Mouse (Mus musculus) CH12.LX (cell line): ENCODE results near the gene 4932438H23Rik. TPM values are rescaled to one million over a fixed set of nuclear protein-coding genes. Genes with fewer than 3 reads are reported as not detected.

ENCODE experiments used
- DNase-seq: peaks from one replicate; pipeline ENCODE4 v3.0.0-alpha.2; 2013; ENCODE audit errors: extremely low read depth
- H3K27ac ChIP-seq: 2 replicates; pipeline ENCODE4 v1.5.1; 2012; ENCODE audit warnings: low read depth, mild to moderate bottlenecking, control low read depth, moderate library complexity; ENCODE audit not compliant: insufficient read depth
- H3K27me3 ChIP-seq: replicated peaks from 2 replicates; pipeline ENCODE3; 2012; ENCODE audit warnings: inconsistent platforms
- H3K36me3 ChIP-seq, 2 experiments: replicated peaks in 1 of 2; 2 replicates each; pipeline versions ENCODE3 to v1.6.1; 2012; ENCODE audit warnings: inconsistent platforms in 1 of 2, low read length in 1 of 2, mild to moderate bottlenecking in 1 of 2, mixed read lengths in 1 of 2, moderate library complexity in 1 of 2; ENCODE audit not compliant: control insufficient read depth in 1 of 2, insufficient read depth in 1 of 2
- H3K4me1 ChIP-seq, 2 experiments: 2 replicates each; pipeline ENCODE4 v1.6.1; 2012; ENCODE audit warnings: inconsistent platforms in 1 of 2, moderate library complexity in 1 of 2; ENCODE audit not compliant: insufficient read depth in 2 of 2, control insufficient read depth in 1 of 2
- H3K4me2 ChIP-seq: 2 replicates; pipeline ENCODE4 v1.6.1; 2012; ENCODE audit warnings: low read depth, mild to moderate bottlenecking, control low read depth; ENCODE audit not compliant: poor library complexity, insufficient read depth, severe bottlenecking
- H3K4me3 ChIP-seq, 3 experiments: fragments of 150-350 bp in 1 of 3; sonication (generic) in 1 of 3; replicated peaks in 1 of 3; 2 replicates each; pipeline versions ENCODE3 to v1.5.1; 2011 to 2012; ENCODE audit warnings: low read depth in 2 of 3, low read length in 2 of 3, mild to moderate bottlenecking in 2 of 3, moderate library complexity in 2 of 3, control low read depth in 1 of 3, improper control_type of control experiment in 1 of 3, inconsistent platforms in 1 of 3, mixed read lengths in 1 of 3; ENCODE audit not compliant: poor library complexity in 1 of 3
- H3K79me2 ChIP-seq: replicated peaks from 2 replicates; pipeline ENCODE4 v1.6.1; 2012; ENCODE audit warnings: mild to moderate bottlenecking, moderate library complexity; ENCODE audit not compliant: control insufficient read depth, poor library complexity, insufficient read depth, severe bottlenecking; ENCODE audit errors: extremely low read depth
- H3K9ac ChIP-seq: 2 replicates; pipeline ENCODE4 v1.6.1; 2012; ENCODE audit warnings: low read depth, mild to moderate bottlenecking, control low read depth, moderate library complexity; ENCODE audit not compliant: insufficient read depth
- H3K9me3 ChIP-seq: replicated peaks from 2 replicates; pipeline ENCODE3; 2012; ENCODE audit warnings: low read length, inconsistent platforms, mixed read lengths
- BHLHE40 ChIP-seq: IDR thresholded peaks from 2 replicates; pipeline ENCODE4 v1.6.1; 2011; ENCODE audit warnings: mild to moderate bottlenecking, low read depth, low read length, improper control_type of control experiment
- CTCF ChIP-seq, 2 experiments: IDR thresholded peaks in 1 of 2; conservative IDR thresholded peaks in 1 of 2; 2 replicates each; pipeline ENCODE4 v1.5.1; 2011 to 2012; ENCODE audit warnings: low read depth in 2 of 2, low read length in 2 of 2, improper control_type of control experiment in 1 of 2, inconsistent platforms in 1 of 2, mild to moderate bottlenecking in 1 of 2, moderate library complexity in 1 of 2
- GABPA ChIP-seq: IDR thresholded peaks from 2 replicates; pipeline ENCODE4 v1.6.1; 2012; ENCODE audit warnings: low read depth, low read length, improper control_type of control experiment, inconsistent platforms; ENCODE audit not compliant: insufficient replicate concordance
- IRF4 ChIP-seq: IDR thresholded peaks from 2 replicates; pipeline ENCODE4 v1.6.1; 2014; ENCODE audit warnings: low read depth, mild to moderate bottlenecking, inconsistent platforms, low read length, improper control_type of control experiment
- JUN ChIP-seq: IDR thresholded peaks from 2 replicates; pipeline ENCODE4 v1.6.1; 2011; ENCODE audit warnings: low read depth, mild to moderate bottlenecking, low read length, improper control_type of control experiment, moderate library complexity; ENCODE audit not compliant: insufficient read depth
- KAT2A ChIP-seq: IDR thresholded peaks from 2 replicates; pipeline ENCODE4 v1.6.1; 2012; ENCODE audit warnings: low read length, improper control_type of control experiment, inconsistent platforms; ENCODE audit not compliant: insufficient replicate concordance
- MAFK ChIP-seq: IDR thresholded peaks from 2 replicates; pipeline ENCODE4 v1.6.1; 2011; ENCODE audit warnings: low read length, improper control_type of control experiment; ENCODE audit not compliant: insufficient replicate concordance
- MAZ ChIP-seq: IDR thresholded peaks from 2 replicates; pipeline ENCODE4 v1.6.1; 2012; ENCODE audit warnings: low read depth, mild to moderate bottlenecking, inconsistent platforms, low read length, improper control_type of control experiment, moderate library complexity
- MEF2A ChIP-seq: IDR thresholded peaks from 2 replicates; pipeline ENCODE4 v1.6.1; 2014; ENCODE audit warnings: low read depth, mild to moderate bottlenecking, inconsistent platforms, low read length, improper control_type of control experiment, borderline replicate concordance
- NELFE ChIP-seq: IDR thresholded peaks from 2 replicates; pipeline ENCODE4 v1.6.1; 2011; ENCODE audit warnings: low read depth, low read length, improper control_type of control experiment
- POLR2AphosphoS2 ChIP-seq: IDR thresholded peaks from 2 replicates; pipeline ENCODE4 v1.6.1; 2011; ENCODE audit warnings: low read depth, low read length, improper control_type of control experiment
- SIN3A ChIP-seq: IDR thresholded peaks from 2 replicates; pipeline ENCODE4 v1.6.1; 2012; ENCODE audit warnings: low read length, improper control_type of control experiment, inconsistent platforms
- TBP ChIP-seq: conservative IDR thresholded peaks from 2 replicates; pipeline ENCODE4 v1.6.1; 2011; ENCODE audit warnings: low read depth, low read length, improper control_type of control experiment
- TCF12 ChIP-seq: IDR thresholded peaks from 2 replicates; pipeline ENCODE4 v1.6.1; 2014; ENCODE audit warnings: low read depth, mild to moderate bottlenecking, inconsistent platforms, low read length, improper control_type of control experiment
- USF1 ChIP-seq: IDR thresholded peaks from 2 replicates; pipeline ENCODE4 v1.6.1; 2014; ENCODE audit warnings: low read depth, mild to moderate bottlenecking, inconsistent platforms, low read length, improper control_type of control experiment
- dilution Hi-C: fragments of 300-500 bp; cut with MboI; formaldehyde crosslinking; loops from 2 replicates; pipeline ENCODE4 v1.14.3; 2020; ENCODE audit warnings: low sequenced_read_pairs; ENCODE audit not compliant: extremely low pct_unique_long_range_greater_than_20kb, extremely low pct_ligation_motif_present
- in situ Hi-C: fragments of 300-500 bp; cut with MboI; formaldehyde crosslinking; loops from 3 replicates; pipeline ENCODE4 v1.14.3; 2019; ENCODE audit warnings: low sequenced_read_pairs, low pct_ligation_motif_present, low pct_unique_long_range_greater_than_20kb, mixed read lengths
- polyA plus RNA-seq: library from polyadenylated mRNA; unstranded; fragments of >175 nt; gene quantifications from 2 replicates; pipeline ENCODE4 v1.2.1, GENCODE M21; 2012; ENCODE audit warnings: low read depth; ENCODE audit not compliant: insufficient read length
- total RNA-seq, 2 experiments: library from RNA; depleted of rRNA; stranded (reverse); fragments of 300-350 nt in 1 of 2; fragments of >200 nt in 1 of 2; gene quantifications; 2 replicates each; pipeline ENCODE4 v1.2.3; 2012 to 2014

4932438H23Rik gene
- total and polyA plus RNA-seq, 3 experiments, result not detected

DNA sequence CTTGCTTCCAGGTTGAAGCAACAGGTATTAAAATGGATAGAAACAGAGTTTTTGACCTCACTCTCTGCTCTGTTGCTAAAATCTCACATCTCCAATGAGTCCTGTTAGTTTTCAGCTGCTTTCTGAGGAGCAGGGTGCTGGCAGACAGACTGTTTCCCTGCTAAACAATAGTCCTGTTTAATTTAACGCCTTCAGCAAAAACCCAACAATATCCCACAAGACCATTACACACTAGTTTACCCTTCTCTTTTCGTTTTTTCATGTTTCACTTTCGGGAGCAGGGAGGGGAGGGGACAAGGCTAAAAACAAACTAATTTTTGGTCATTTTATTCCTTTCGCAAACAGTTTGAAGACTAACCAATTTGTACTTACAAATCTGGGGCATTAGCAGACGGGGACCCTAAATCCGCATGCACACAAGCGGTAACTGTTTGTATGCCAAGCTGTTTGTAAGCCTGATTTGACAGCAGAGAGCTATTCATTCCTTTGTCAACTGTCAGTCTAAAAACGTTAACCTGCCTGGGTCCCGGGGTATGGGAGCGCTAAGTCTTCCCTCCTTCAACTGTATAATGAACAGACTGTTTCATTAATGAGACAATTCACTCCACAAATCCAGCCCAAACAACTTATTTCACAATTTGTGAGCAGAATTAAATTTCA is 10.0 kb upstream of the 4932438H23Rik start:
- no peaks in the 10 kb centered on the region for H3K4me1 ChIP-seq
- TF ChIP-seq GABPA (no peak), NELFE (no peak), BHLHE40 (no peak), TBP (no peak), MAFK (no peak)
- in situ Hi-C loops, result no loop called here

GRCm38 (mm10) chr16:91103386-91103785 is 8.5 kb upstream of the 4932438H23Rik start:
- in situ Hi-C loops (no loop called here), dilution Hi-C loops (no loop called here)
- H3K27ac ChIP-seq, result no peak overlapping the region

More for the DNA sequence above, 10.0 kb upstream of the 4932438H23Rik start:
- DNase-seq, result no peak
- Histone ChIP-seq H3K9ac (0 out of 2 replicates have a peak overlapping the region, but pooled peaks have one; percentile 14), H3K27ac (no peak overlapping the region), H3K4me3 (no peak overlapping the region), H3K27me3 (peaks cover 56% of the 10 kb centered on the region), H3K79me2 (no peaks in the 10 kb centered on the region), H3K9me3 (peaks cover 16% of the 10 kb centered on the region), H3K36me3 (no peaks in the 10 kb centered on the region), H3K4me2 (peak overlapping the region; percentile 60; the same call in 1 of the 2 replicates)
- dilution Hi-C loops, result no loop called here

DNA sequence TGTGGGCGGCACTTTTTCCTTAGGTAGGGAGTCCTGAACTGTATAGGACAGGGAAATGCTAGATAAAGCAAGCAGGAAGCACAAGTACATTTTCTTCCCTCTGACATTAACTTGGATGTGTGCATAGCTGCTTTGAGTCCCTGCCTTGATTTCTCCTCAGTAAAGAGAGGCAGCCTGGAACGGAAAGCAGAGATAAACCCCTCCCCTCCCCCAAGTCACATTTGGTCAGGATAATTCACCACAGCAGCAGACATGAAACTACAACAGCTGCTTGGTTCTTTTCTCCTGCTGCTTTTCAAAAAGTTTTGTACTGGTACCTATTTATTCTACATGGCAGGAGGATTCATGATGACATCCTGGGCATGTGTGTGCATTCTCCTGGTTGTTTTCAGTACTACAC is 5.6 kb upstream of the 4932438H23Rik start:
- H3K27me3 ChIP-seq, result peaks cover 49% of the 10 kb centered on the region
- H3K36me3 ChIP-seq, result no peaks in the 10 kb centered on the region
- H3K9ac ChIP-seq, result no peak overlapping the region
- no peak for DNase-seq
- no peak overlapping the region for H3K4me2 ChIP-seq
- in situ Hi-C loops, result no loop called here
- H3K9me3 ChIP-seq, result no peaks in the 10 kb centered on the region
- H3K4me3 ChIP-seq, result no peak overlapping the region
- no peak for TF ChIP-seq SIN3A
- TF ChIP-seq POLR2AphosphoS2, result no peak
- H3K4me1 ChIP-seq, result no peaks in the 10 kb centered on the region
- H3K27ac ChIP-seq, result no peak overlapping the region
- no peaks in the 10 kb centered on the region for H3K79me2 ChIP-seq
- dilution Hi-C loops, result no loop called here

More at GRCm38 (mm10) chr16:91103386-91103785, 8.5 kb upstream of the 4932438H23Rik start:
- Histone ChIP-seq H3K36me3 (no peaks in the 10 kb centered on the region), H3K4me2 (no peak overlapping the region), H3K27me3 (peaks cover 64% of the 10 kb centered on the region), H3K9me3 (peaks cover 8% of the 10 kb centered on the region), H3K79me2 (no peaks in the 10 kb centered on the region), H3K4me3 (no peak overlapping the region), H3K4me1 (no peaks in the 10 kb centered on the region), H3K9ac (no peak overlapping the region)
- TF ChIP-seq CTCF (conservative IDR thresholded peaks at IDR 0.05 in 1 of 2, IDR thresholded peaks at IDR 0.05 in 1 of 2; ENCODE audit: low read depth in 2 of 2, low read length in 2 of 2), result no peak
- no peak for TF ChIP-seq KAT2A
- TF ChIP-seq SIN3A, result no peak
- TF ChIP-seq JUN, result no peak
- no peak for TF ChIP-seq MAFK
- no peak for TF ChIP-seq TCF12
- no peak for TF ChIP-seq MAZ
- TF ChIP-seq USF1, result no peak
- no peak for TF ChIP-seq IRF4
- no peak for TF ChIP-seq MEF2A
- DNase-seq, result no peak
